Mouse (Mus musculus) embryonic facial prominence, embryonic 12.5 days (tissue): Measurements from ENCODE around the gene Pigu. TPM values are rescaled to one million over a fixed set of nuclear protein-coding genes. Genes with fewer than 3 reads are reported as not detected.

Experiments
- ATAC-seq: fragments of 200-750 bp; cut with Nextera tagmentation; 2 replicates; pipeline ENCODE4 v1.8.0; 2017; ENCODE audit not compliant: insufficient number of reproducible peaks, insufficient read depth, low FRiP score, low TSS enrichment
- H3K27ac ChIP-seq: fragments of 300-500 bp; sonication (generic); 2 replicates; pipeline ENCODE4 v1.5.1; 2016; ENCODE audit warnings: mild to moderate bottlenecking
- H3K27me3 ChIP-seq: fragments of 300-500 bp; sonication (generic); 2 replicates; pipeline ENCODE4 v1.6.1; 2016; ENCODE audit warnings: mild to moderate bottlenecking, moderate library complexity
- H3K36me3 ChIP-seq: fragments of 300-500 bp; sonication (generic); 2 replicates; pipeline ENCODE4 v1.6.1; 2016; ENCODE audit warnings: mild to moderate bottlenecking
- H3K4me1 ChIP-seq: fragments of 300-500 bp; sonication (generic); 2 replicates; pipeline ENCODE4 v1.6.1; 2016
- H3K4me2 ChIP-seq: fragments of 300-500 bp; sonication (generic); replicated peaks from 2 replicates; pipeline ENCODE4 v1.6.1; 2016; ENCODE audit warnings: mild to moderate bottlenecking, moderate library complexity
- H3K4me3 ChIP-seq: fragments of 300-500 bp; sonication (generic); 2 replicates; pipeline ENCODE4 v1.5.1; 2016; ENCODE audit warnings: mild to moderate bottlenecking
- H3K9ac ChIP-seq: fragments of 300-500 bp; sonication (generic); 2 replicates; pipeline ENCODE4 v1.6.1; 2016; ENCODE audit warnings: mild to moderate bottlenecking, moderate library complexity
- H3K9me3 ChIP-seq: fragments of 300-500 bp; sonication (generic); 2 replicates; pipeline ENCODE4 v1.6.1; 2016; ENCODE audit warnings: mild to moderate bottlenecking, moderate library complexity
- WGBS: fragments of 180-500 bp; shearing (Covaris S2); methylation state at CpG from one replicate; pipeline ENCODE4 v1.1.7; 2016; 5-methylcytosine and 5-hydroxymethylcytosine counted together
- polyA plus RNA-seq: library from polyadenylated mRNA; unstranded; fragments of >200 nt; fragmentation: Nextera tagmentation; extraction: Ambion mirVana; gene quantifications from 2 replicates; pipeline ENCODE4 v1.2.1, GENCODE M21; 2016

Gene Pigu
- polyA plus RNA-seq, 1 experiment from 2014 or later = 45.1 TPM

DNA sequence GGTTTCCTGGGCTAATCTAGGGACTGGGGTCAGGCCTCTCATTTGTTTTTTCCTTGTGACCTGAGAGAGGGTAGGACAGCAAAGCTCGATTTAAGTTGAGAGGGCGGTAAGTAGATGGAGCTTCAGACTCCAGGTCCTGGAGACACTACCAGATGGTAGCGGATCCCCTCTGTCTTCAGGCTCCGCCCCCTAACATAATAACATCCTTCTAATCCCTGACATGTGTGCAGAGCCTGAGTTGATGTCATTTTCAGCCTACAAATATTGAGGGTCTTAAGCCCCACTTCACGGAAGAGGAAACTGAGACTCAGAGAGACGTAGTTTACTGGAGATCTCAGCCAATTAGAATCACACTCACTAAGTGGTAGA lies 25.1 kb upstream of the Pigu start:
- Histone ChIP-seq H3K27ac (peak overlapping the region; percentile 95), H3K9me3 (no peaks in the 10 kb centered on the region), H3K27me3 (peaks cover 14% of the 10 kb centered on the region; the same call in 1 of the 2 replicates), H3K4me3 (peak overlapping the region; percentile 82), H3K36me3 (peaks cover 10% of the 10 kb centered on the region), H3K4me2 (peak overlapping the region; percentile 75), H3K9ac (peak overlapping the region; percentile 85), H3K4me1 (peaks cover 36% of the 10 kb centered on the region)
- 17% methylated on average over 6 of the region's 6 CpGs for WGBS
- ATAC-seq = no peak; the same call in 1 of the 2 replicates

DNA sequence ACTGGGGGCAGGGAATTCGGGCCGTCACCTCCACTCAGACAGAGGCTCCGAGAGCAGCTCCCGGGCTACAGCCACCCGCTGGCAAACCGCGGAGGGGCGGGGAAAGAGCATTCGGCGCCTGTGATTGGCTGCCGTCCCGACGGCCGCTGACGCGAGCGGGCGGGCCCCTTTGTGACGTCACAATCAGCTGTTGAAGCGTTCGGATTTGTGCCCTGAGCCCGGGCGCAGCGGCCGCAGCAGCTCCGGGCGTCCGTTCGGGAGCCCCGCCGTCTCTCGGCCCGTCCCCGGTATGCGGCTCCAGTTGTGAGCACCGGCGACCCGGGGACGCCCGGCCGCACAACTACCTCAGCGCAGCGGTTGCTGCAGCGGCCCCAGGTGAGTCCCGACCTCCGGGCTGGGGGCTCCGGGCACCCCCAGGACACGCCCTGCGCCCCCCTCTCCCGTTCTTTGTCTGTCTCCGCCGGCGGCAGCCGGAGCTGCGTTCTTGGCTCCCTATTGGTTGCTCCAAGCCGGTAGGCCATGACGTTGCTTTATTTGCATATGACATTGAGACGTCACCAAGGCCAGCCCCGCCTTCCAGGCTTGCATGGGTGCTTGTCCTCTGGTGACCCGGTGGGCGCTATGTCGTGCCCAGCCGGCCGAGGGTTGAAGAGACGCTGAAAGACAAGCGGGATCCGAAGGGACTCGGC lies 24.6 kb upstream of the Pigu start:
- H3K9ac ChIP-seq = peak overlapping the region; percentile 85
- H3K4me3 ChIP-seq = peak overlapping the region; percentile 82
- WGBS = under 1% methylated on average over 67 of the region's 68 CpGs
- peaks cover 10% of the 10 kb centered on the region for H3K36me3 ChIP-seq
- peak overlapping the region; percentile 75 for H3K4me2 ChIP-seq
- peak; percentile 88 for ATAC-seq
- H3K9me3 ChIP-seq = no peaks in the 10 kb centered on the region
- H3K4me1 ChIP-seq = peaks cover 31% of the 10 kb centered on the region
- peak overlapping the region; percentile 95 for H3K27ac ChIP-seq
- H3K27me3 ChIP-seq = peaks cover 14% of the 10 kb centered on the region; the same call in 1 of the 2 replicates

DNA sequence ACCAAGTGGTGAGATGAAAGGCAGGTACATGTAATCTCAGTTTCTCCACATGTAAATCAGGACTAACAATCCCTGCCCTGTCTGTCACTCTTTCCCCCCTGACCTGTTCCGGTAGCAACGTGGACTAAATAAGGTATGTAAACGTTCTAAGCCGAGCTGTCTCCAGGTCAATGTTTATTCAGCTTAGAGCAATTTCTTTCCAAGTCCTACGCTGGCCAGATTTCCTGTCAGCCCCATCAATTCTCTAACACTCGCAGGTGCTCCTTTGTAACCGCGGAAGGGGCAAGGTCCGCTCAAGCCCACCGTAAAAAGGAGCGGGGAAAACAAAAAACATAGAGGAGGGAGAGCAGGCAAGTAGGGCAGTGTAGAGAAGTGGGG lies 23.8 kb upstream of the Pigu start:
- Histone ChIP-seq H3K27ac (peak overlapping the region; percentile 95; the same call in 1 of the 2 replicates), H3K4me3 (peak overlapping the region; percentile 82), H3K27me3 (peaks cover 14% of the 10 kb centered on the region; the same call in 1 of the 2 replicates), H3K9me3 (no peaks in the 10 kb centered on the region), H3K9ac (peak overlapping the region; percentile 85), H3K4me2 (peak overlapping the region; percentile 75), H3K36me3 (peaks cover 9% of the 10 kb centered on the region), H3K4me1 (peaks cover 24% of the 10 kb centered on the region)
- 3% methylated on average over 11 of the region's 11 CpGs for WGBS
- ATAC-seq = no peak

DNA sequence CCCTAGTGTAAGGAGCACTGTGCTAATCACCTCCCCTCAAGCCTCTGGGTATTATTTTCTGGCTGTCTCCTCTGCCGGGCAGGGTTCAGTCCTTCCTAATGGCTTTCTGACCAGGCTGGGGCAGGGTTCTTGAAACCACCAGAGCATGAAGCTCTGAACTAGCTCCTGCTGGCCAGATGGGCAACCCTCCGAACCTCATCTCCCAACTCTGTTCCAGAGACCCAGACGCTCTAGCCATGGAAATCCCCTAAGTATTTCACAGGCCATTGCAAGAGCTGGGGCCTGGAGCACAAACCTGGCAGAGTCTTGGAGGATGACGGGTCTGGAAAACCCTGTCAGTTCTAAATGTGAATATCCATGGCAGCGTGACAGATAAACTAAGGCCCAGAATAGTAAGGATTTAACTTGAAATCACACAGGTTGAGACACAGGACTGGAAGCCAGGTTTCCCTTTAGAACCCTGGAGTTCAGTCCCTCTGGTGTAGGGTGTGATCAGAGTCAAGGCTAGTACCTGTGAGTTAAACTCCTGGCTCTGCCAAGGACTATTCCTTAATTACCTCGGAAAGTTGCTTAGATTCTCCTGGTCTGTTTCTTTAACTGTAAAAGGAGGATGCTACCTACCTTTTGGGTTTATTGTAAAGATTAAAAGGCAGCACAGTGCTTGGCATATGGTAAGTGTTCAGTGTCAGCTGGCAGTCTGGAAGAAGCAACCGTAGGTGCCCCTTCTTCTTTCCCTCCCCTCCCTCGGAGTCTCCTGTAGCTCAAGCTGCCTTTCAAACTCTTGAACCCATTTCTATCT lies 23.2 kb upstream of the Pigu start, which contains the start of gene Trp53inp2:
Gene Trp53inp2, plus strand, starts transcription at position 799 of the 799 bp plus-strand sequence.
- Histone ChIP-seq H3K27ac (peak within 1 kb of the TSS; percentile 95), H3K27me3 (peaks cover 14% of the 10 kb centered on the region; the same call in 1 of the 2 replicates), H3K36me3 (peaks cover 3% of the 10 kb centered on the region), H3K4me3 (peak within 1 kb of the TSS; percentile 82), H3K4me2 (peak within 1 kb of the TSS; percentile 75), H3K9me3 (no peaks in the 10 kb centered on the region), H3K9ac (peak within 1 kb of the TSS; percentile 85), H3K4me1 (peaks cover 20% of the 10 kb centered on the region)
- WGBS = 41% methylated on average over 8 of the region's 8 CpGs
- no peak for ATAC-seq

DNA sequence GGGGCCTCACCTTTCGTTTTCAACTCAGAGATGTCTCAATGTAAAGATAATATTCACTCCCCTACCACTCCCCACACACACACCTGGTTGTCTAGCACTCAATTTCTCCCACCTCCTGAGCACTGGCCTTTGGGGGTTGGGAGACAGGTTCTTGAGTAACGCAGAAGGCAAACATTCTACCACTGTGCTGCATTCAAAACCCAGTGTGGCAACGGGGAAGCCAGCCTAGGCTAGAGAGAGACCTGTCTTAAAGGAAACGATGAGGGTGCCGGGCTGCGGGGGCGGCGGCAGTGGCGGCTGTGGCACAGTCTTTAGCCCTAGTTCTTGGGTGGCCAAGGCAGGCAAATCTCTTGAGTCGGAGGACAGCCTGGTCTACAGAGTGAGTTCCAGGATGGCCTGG lies 19.0 kb upstream of the Pigu start:
- Histone ChIP-seq H3K4me3 (no peak overlapping the region), H3K9me3 (no peaks in the 10 kb centered on the region), H3K4me1 (0 out of 2 replicates have a peak, but pooled peaks cover 4% of the 10 kb centered on the region), H3K27ac (no peak overlapping the region), H3K9ac (no peak overlapping the region), H3K27me3 (peaks cover 14% of the 10 kb centered on the region; the same call in 1 of the 2 replicates), H3K4me2 (no peak overlapping the region), H3K36me3 (no peaks in the 10 kb centered on the region)
- 74% methylated on average over 10 of the region's 10 CpGs for WGBS
- ATAC-seq = no peak

DNA sequence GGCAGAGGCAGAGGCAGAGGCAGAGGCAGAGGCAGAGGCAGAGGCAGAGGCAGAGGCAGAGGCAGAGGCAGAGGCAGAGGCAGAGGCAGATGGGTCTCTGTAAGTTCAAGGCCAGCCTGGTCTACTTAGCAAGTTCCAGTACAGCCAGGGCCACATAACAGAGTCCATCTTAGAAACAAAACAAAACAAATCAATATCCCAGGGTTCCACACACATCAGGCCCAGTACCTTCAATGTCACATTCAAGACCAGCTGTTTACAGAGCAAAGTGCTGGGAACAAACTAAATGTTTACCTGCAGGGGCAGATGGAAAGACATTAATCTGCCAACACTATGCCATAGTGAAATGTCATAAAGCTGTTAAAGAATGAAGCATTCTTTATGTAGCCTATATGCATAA lies 17.3 kb upstream of the Pigu start:
- H3K4me2 ChIP-seq = no peak overlapping the region
- H3K9ac ChIP-seq = no peak overlapping the region
- H3K9me3 ChIP-seq = no peaks in the 10 kb centered on the region
- ATAC-seq = no peak
- no peak overlapping the region for H3K27ac ChIP-seq
- H3K4me1 ChIP-seq = no peaks in the 10 kb centered on the region
- no peak overlapping the region for H3K4me3 ChIP-seq
- H3K27me3 ChIP-seq = 0 out of 2 replicates have a peak, but pooled peaks cover 6% of the 10 kb centered on the region
- no peaks in the 10 kb centered on the region for H3K36me3 ChIP-seq

DNA sequence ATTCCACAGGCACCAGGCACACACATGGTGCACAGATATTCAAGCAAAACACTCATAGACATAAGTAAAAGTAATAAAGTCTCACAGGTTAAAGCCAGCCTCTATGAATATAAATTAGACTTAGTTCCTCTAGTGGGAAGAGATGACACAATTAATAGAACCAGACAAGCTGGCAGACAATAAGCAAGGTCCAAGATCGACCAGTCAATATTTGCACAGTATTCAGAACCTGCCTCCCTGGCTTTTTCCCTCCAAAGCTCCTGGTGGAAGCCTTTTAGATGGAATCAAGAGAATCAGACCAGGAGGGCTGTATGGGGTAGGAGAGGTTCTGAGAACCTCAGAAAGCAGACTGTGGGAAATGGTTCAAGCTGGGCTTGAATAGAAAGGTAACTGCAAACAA lies 16.7 kb upstream of the Pigu start:
- WGBS = 83% methylated on average over 1 of the region's 1 CpGs
- Histone ChIP-seq H3K27me3 (no peaks in the 10 kb centered on the region), H3K36me3 (no peaks in the 10 kb centered on the region), H3K4me1 (no peaks in the 10 kb centered on the region), H3K27ac (no peak overlapping the region), H3K9me3 (no peaks in the 10 kb centered on the region), H3K9ac (no peak overlapping the region), H3K4me3 (no peak overlapping the region), H3K4me2 (no peak overlapping the region)
- ATAC-seq = no peak

DNA sequence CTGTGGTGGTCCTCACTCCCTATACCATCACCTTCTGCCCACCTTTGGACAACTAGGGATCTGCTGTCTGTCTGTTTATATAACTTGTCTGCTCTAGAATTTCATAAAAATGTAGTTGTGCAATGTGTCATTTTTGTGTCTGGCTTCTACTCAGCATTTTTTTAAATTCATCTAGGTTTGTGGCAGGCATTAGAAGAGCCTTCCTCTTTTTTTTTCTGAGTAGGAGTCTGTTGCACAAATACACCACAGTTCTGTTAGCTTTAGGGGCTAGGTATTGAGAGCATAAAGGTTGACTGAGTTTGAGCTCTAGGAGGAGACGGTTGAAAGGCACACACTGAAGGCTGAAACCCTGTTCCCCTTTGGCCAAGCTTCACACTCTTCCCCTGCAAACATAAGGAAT lies 16.1 kb upstream of the Pigu start:
- Histone ChIP-seq H3K4me3 (no peak overlapping the region), H3K9me3 (no peaks in the 10 kb centered on the region), H3K4me2 (no peak overlapping the region), H3K4me1 (no peaks in the 10 kb centered on the region), H3K27me3 (no peaks in the 10 kb centered on the region), H3K36me3 (no peaks in the 10 kb centered on the region), H3K27ac (no peak overlapping the region), H3K9ac (no peak overlapping the region)
- WGBS = 73% methylated on average over 1 of the region's 1 CpGs
- no peak for ATAC-seq

DNA sequence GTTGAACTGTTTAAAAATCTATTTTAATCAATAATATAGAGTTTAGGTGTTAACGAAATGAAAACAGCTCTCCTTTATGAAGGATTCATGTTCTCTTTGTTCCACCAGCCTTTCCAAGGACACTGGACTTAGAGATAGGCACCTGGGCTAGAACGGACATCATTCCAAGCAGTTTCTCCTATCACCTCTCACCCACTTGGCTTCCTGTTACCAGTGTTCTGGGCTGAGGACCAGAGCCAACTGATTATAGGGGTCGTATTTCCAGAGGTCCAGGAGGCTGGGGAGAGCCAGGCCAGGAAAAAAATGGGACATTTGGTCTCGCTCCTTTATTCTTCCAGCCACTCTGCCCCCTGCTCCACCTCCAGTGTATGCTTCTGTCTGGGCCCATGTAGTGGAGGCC lies 15.2 kb upstream of the Pigu start:
- 64% methylated on average over 4 of the region's 4 CpGs for WGBS
- no peaks in the 10 kb centered on the region for H3K27me3 ChIP-seq
- H3K9ac ChIP-seq = no peak overlapping the region
- no peaks in the 10 kb centered on the region for H3K4me1 ChIP-seq
- no peak overlapping the region for H3K27ac ChIP-seq
- no peak for ATAC-seq
- no peaks in the 10 kb centered on the region for H3K36me3 ChIP-seq
- no peak overlapping the region for H3K4me2 ChIP-seq
- no peak overlapping the region for H3K4me3 ChIP-seq
- H3K9me3 ChIP-seq = no peaks in the 10 kb centered on the region

DNA sequence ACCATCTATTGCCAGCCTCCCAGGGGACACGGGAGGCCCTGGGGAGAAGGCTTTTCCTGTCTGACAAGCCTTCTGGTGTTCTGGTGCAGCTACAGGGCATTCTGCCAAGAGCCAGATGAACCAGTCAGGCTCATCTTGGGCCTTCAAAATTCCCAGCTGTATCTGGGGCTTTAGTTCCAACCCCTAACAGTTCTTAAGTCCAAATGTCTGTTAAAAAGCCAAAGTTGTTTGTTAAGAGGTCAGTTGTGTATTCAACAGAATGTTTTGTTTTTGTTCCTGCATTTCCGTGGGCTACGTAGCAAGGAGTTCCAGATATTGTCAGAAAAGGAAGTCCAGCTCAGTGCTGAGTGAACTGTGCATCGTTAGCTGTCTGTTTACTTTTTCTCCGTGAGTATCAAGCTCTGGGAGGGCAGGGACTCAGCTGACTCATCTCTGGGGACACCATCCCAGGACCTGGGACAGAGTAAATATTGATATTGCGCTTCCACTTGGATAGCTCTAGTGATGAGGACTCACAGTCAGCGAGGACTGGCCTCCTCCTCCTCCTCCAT lies 12.2 kb upstream of the Pigu start:
- Histone ChIP-seq H3K4me1 (no peaks in the 10 kb centered on the region), H3K27ac (no peak overlapping the region), H3K27me3 (no peaks in the 10 kb centered on the region), H3K4me2 (no peak overlapping the region), H3K36me3 (no peaks in the 10 kb centered on the region), H3K9ac (no peak overlapping the region), H3K9me3 (no peaks in the 10 kb centered on the region), H3K4me3 (no peak overlapping the region)
- no peak for ATAC-seq
- 58% methylated on average over 7 of the region's 7 CpGs for WGBS

DNA sequence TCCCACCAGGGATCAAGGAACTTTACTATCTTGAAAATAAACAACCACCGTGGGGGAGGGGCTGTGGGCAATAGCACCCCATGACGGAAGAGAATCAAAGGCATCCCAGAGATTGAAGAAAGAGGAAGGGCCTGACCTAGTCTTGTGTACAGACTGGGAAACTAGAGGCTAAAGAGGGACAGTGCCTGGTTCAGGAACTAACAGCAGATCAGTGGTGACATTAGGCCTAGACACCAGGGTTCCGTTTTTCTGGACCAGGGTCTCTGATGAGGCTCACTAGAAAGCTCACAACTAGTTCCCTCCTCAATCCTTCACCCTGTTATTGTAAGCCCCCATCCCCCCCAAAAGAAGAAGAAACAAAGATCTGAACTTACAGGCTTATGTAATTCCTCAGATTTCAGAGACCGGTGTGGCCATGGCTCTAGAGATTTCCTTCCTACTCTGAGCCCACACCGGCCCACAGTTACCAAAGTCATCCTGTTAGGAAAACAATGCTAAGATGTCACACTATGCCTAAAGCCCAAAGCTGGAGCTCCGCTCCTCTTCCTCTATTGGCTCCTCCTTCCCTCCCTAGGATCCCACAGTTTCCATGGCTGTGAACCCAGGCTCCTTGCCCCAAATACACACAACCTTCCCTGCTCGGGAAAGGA lies 10.5 kb upstream of the Pigu start:
- no peak for ATAC-seq
- Histone ChIP-seq H3K4me3 (no peak overlapping the region), H3K4me1 (no peaks in the 10 kb centered on the region), H3K36me3 (no peaks in the 10 kb centered on the region), H3K9ac (no peak overlapping the region), H3K27ac (no peak overlapping the region), H3K27me3 (no peaks in the 10 kb centered on the region), H3K4me2 (no peak overlapping the region), H3K9me3 (no peaks in the 10 kb centered on the region)
- WGBS = 84% methylated on average over 7 of the region's 7 CpGs
